Mouse (Mus musculus): Measurements from ENCODE around the gene Rhov. TPM values are rescaled to one million over a fixed set of nuclear protein-coding genes. Genes with fewer than 3 reads are reported as not detected.

Gene Rhov
- 2.1 TPM in 1 of 2 replicates, not detected in the other for polyA plus RNA-seq (2011; ENCODE audit: insufficient read depth, insufficient read length, low replicate concordance, missing spikeins)

GRCm38 (mm10) chr2:119270643-119271331 is at the start of gene Rhov:
TSS of gene Rhov (minus strand) at chr2:119271272.
- 3% methylated on average over 49 of the region's 49 CpGs for WGBS
- TF ChIP-seq POLR2A (IDR thresholded peaks at IDR 0.05; ENCODE audit: borderline replicate concordance, control insufficient read depth, low read depth, low read length) (peak; percentile 22; the same call in 1 of the 2 replicates), CTCF (IDR thresholded peaks at IDR 0.05; ENCODE audit: control insufficient read depth, insufficient read depth, low read length) (peak; percentile 21; the same call in 1 of the 2 replicates)
- H3K27ac ChIP-seq (ENCODE audit: control insufficient read depth, insufficient read depth, low read depth, low read length, poor library complexity) = peak within 1 kb of the TSS; percentile 56; the same call in 1 of the 2 replicates
- peak within 1 kb of the TSS; percentile 60 for H3K4me3 ChIP-seq (replicated peaks; ENCODE audit: control insufficient read depth, low read depth, low read length)
- H3K4me1 ChIP-seq (ENCODE audit: control insufficient read depth, insufficient read depth, low read length) = no peaks in the 10 kb centered on the region

GRCm38 (mm10) chr2:119320571-119320970 is 49.5 kb upstream of the Rhov start:
- peaks cover 2% of the 10 kb centered on the region; the same call in 1 of the 2 replicates for H3K4me1 ChIP-seq (ENCODE audit: control insufficient read depth, insufficient read depth, low read length)
- no peak overlapping the region for H3K27ac ChIP-seq (ENCODE audit: control insufficient read depth, insufficient read depth, low read depth, low read length, poor library complexity)
- 15% methylated on average over 8 of the region's 8 CpGs for WGBS

GRCm38 (mm10) chr2:119318043-119318710 is 47.1 kb upstream of the Rhov start:
- peaks cover 2% of the 10 kb centered on the region; the same call in 1 of the 2 replicates for H3K4me1 ChIP-seq (ENCODE audit: control insufficient read depth, insufficient read depth, low read length)
- no peak overlapping the region for H3K27ac ChIP-seq (ENCODE audit: control insufficient read depth, insufficient read depth, low read depth, low read length, poor library complexity)
- TF ChIP-seq CTCF (IDR thresholded peaks at IDR 0.05; ENCODE audit: control insufficient read depth, insufficient read depth, low read length) (no peak), POLR2A (IDR thresholded peaks at IDR 0.05; ENCODE audit: borderline replicate concordance, control insufficient read depth, low read depth, low read length) (no peak)
- no peak overlapping the region for H3K4me3 ChIP-seq (replicated peaks; ENCODE audit: control insufficient read depth, low read depth, low read length)
- WGBS = 66% methylated on average over 3 of the region's 3 CpGs

More at GRCm38 (mm10) chr2:119320571-119320970, 49.5 kb upstream of the Rhov start:
- TF ChIP-seq POLR2A (IDR thresholded peaks at IDR 0.05; ENCODE audit: borderline replicate concordance, control insufficient read depth, low read depth, low read length) = no peak
- no peak for TF ChIP-seq CTCF (IDR thresholded peaks at IDR 0.05; ENCODE audit: control insufficient read depth, insufficient read depth, low read length)
- H3K4me3 ChIP-seq (replicated peaks; ENCODE audit: control insufficient read depth, low read depth, low read length) = no peak overlapping the region

- Histone ChIP-seq H3K4me3 (replicated peaks; ENCODE audit: control insufficient read depth, low read depth, low read length) (no peak overlapping the region), H3K4me1 (ENCODE audit: control insufficient read depth, insufficient read depth, low read length) (peaks cover 2% of the 10 kb centered on the region; the same call in 1 of the 2 replicates), H3K27ac (ENCODE audit: control insufficient read depth, insufficient read depth, low read depth, low read length, poor library complexity) (no peak overlapping the region)
- 88% methylated on average over 12 of the region's 12 CpGs for WGBS
- TF ChIP-seq CTCF (IDR thresholded peaks at IDR 0.05; ENCODE audit: control insufficient read depth, insufficient read depth, low read length) (no peak), POLR2A (IDR thresholded peaks at IDR 0.05; ENCODE audit: borderline replicate concordance, control insufficient read depth, low read depth, low read length) (no peak)
Observed at GRCm38 (mm10) chr2:119314742-119315310, 43.8 kb upstream of the Rhov start.

- no peak overlapping the region for H3K27ac ChIP-seq (ENCODE audit: control insufficient read depth, insufficient read depth, low read depth, low read length, poor library complexity)
- WGBS = 50% methylated on average over 10 of the region's 10 CpGs
Observed at GRCm38 (mm10) chr2:119313780-119314479, 42.9 kb upstream of the Rhov start.

GRCm38 (mm10) chr2:119312380-119312958 is 41.4 kb upstream of the Rhov start:
- Histone ChIP-seq H3K27ac (ENCODE audit: control insufficient read depth, insufficient read depth, low read depth, low read length, poor library complexity) (no peak overlapping the region), H3K4me1 (ENCODE audit: control insufficient read depth, insufficient read depth, low read length) (no peaks in the 10 kb centered on the region), H3K4me3 (replicated peaks; ENCODE audit: control insufficient read depth, low read depth, low read length) (no peak overlapping the region)
- WGBS = 91% methylated on average over 2 of the region's 2 CpGs
- TF ChIP-seq CTCF (IDR thresholded peaks at IDR 0.05; ENCODE audit: control insufficient read depth, insufficient read depth, low read length) = no peak
- no peak for TF ChIP-seq POLR2A (IDR thresholded peaks at IDR 0.05; ENCODE audit: borderline replicate concordance, control insufficient read depth, low read depth, low read length)

More at GRCm38 (mm10) chr2:119313780-119314479, 42.9 kb upstream of the Rhov start:
- TF ChIP-seq POLR2A (IDR thresholded peaks at IDR 0.05; ENCODE audit: borderline replicate concordance, control insufficient read depth, low read depth, low read length) = no peak
- TF ChIP-seq CTCF (IDR thresholded peaks at IDR 0.05; ENCODE audit: control insufficient read depth, insufficient read depth, low read length) = no peak
- Histone ChIP-seq H3K4me3 (replicated peaks; ENCODE audit: control insufficient read depth, low read depth, low read length) (no peak overlapping the region), H3K4me1 (ENCODE audit: control insufficient read depth, insufficient read depth, low read length) (peaks cover 2% of the 10 kb centered on the region; the same call in 1 of the 2 replicates)

- WGBS = 71% methylated on average over 12 of the region's 12 CpGs
- H3K4me3 ChIP-seq (replicated peaks; ENCODE audit: control insufficient read depth, low read depth, low read length) = no peak overlapping the region
- no peak for TF ChIP-seq CTCF (IDR thresholded peaks at IDR 0.05; ENCODE audit: control insufficient read depth, insufficient read depth, low read length)
- no peak for TF ChIP-seq POLR2A (IDR thresholded peaks at IDR 0.05; ENCODE audit: borderline replicate concordance, control insufficient read depth, low read depth, low read length)
- no peak overlapping the region for H3K27ac ChIP-seq (ENCODE audit: control insufficient read depth, insufficient read depth, low read depth, low read length, poor library complexity)
- H3K4me1 ChIP-seq (ENCODE audit: control insufficient read depth, insufficient read depth, low read length) = no peaks in the 10 kb centered on the region
Observed at GRCm38 (mm10) chr2:119311544-119311943, 40.5 kb upstream of the Rhov start.
